Mouse (Mus musculus) heart, embryonic 12.5 days (tissue): Measurements from ENCODE around the gene Mboat2. TPM values are rescaled to one million over a fixed set of nuclear protein-coding genes. Genes with fewer than 3 reads are reported as not detected.

ENCODE experiments used
- ATAC-seq: fragments of 200-750 bp; cut with Nextera tagmentation; 2 replicates; pipeline ENCODE4 v1.8.0; 2017; ENCODE audit warnings: moderate TSS enrichment, moderate library complexity; ENCODE audit not compliant: insufficient number of reproducible peaks, low FRiP score
- H3K27ac ChIP-seq: fragments of 300-500 bp; sonication (generic); 2 replicates; pipeline ENCODE4 v1.5.1; 2016; ENCODE audit warnings: mild to moderate bottlenecking, moderate library complexity; ENCODE audit not compliant: poor library complexity, severe bottlenecking
- H3K27me3 ChIP-seq: fragments of 300-500 bp; sonication (generic); replicated peaks from 2 replicates; pipeline ENCODE4 v1.6.1; 2016; ENCODE audit warnings: mild to moderate bottlenecking, moderate library complexity
- H3K36me3 ChIP-seq: fragments of 300-500 bp; sonication (generic); 2 replicates; pipeline ENCODE4 v1.6.1; 2016; ENCODE audit warnings: mild to moderate bottlenecking, moderate library complexity
- H3K4me1 ChIP-seq: fragments of 300-500 bp; sonication (generic); replicated peaks from 2 replicates; pipeline ENCODE4 v1.6.1; 2016; ENCODE audit warnings: mild to moderate bottlenecking
- H3K4me2 ChIP-seq: fragments of 300-500 bp; sonication (generic); 2 replicates; pipeline ENCODE4 v1.6.1; 2016; ENCODE audit warnings: mild to moderate bottlenecking, moderate library complexity
- H3K4me3 ChIP-seq: fragments of 300-500 bp; sonication (generic); 2 replicates; pipeline ENCODE4 v1.5.1; 2016; ENCODE audit warnings: mild to moderate bottlenecking
- H3K9ac ChIP-seq: fragments of 300-500 bp; sonication (generic); 2 replicates; pipeline ENCODE4 v1.6.1; 2016; ENCODE audit warnings: mild to moderate bottlenecking, moderate library complexity
- H3K9me3 ChIP-seq: fragments of 300-500 bp; sonication (generic); replicated peaks from 2 replicates; pipeline ENCODE4 v1.6.1; 2016; ENCODE audit warnings: mild to moderate bottlenecking, moderate library complexity
- WGBS: fragments of 180-500 bp; shearing (Covaris S2); methylation state at CpG from one replicate; pipeline ENCODE4 v1.1.7; 2016; 5-methylcytosine and 5-hydroxymethylcytosine counted together
- polyA plus RNA-seq: library from polyadenylated mRNA; unstranded; fragments of >200 nt; fragmentation: Nextera tagmentation; extraction: Ambion mirVana; gene quantifications from 2 replicates; pipeline ENCODE4 v1.2.1, GENCODE M21; 2016

Gene Mboat2
- polyA plus RNA-seq, 1 experiment from 2014 or later, result 37.1 TPM

DNA sequence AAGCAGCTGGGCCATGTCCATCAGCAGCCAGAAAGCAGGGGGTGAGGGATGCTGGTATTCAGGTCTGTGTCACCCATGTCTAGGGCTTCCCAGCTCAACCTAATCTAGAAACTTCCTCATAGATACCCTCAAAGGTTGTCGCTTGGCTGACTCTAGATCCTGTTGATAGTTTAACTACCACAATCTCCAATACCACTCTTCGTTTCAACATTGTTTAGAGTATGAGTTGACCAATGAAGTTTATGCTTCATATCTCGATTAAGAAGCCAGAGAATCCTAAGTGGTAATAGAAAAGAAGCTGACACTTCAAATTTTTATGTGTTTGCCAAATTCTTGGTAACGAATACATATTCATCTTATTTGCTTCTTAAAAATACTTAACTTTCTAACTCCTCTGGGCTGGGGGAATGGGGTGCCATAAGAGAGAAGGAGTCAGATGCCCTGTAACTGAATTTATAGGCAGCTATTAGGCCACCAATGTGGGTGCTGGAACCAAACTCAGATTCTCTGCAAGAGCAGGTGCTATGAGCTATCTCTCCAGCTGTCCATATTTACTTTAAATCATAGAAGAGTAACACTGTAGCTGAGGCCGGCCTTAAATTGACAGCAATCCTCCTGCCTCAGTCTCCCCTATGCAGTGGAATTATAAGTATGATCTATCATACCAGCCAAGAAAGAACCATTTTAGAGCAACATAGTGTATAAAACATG, 141.0 kb downstream of the Mboat2 start:
- no peak for ATAC-seq
- Histone ChIP-seq H3K4me2 (no peak overlapping the region), H3K36me3 (0 out of 2 replicates have a peak, but pooled peaks cover under 1% of the 10 kb centered on the region), H3K27ac (no peak overlapping the region), H3K27me3 (no peaks in the 10 kb centered on the region), H3K4me1 (peaks cover 34% of the 10 kb centered on the region), H3K9me3 (peaks cover 3% of the 10 kb centered on the region; the same call in 1 of the 2 replicates), H3K9ac (no peak overlapping the region), H3K4me3 (no peak overlapping the region)
- whole genome bisulfite sequencing, result 81% methylated on average over 5 of the region's 5 CpGs

DNA sequence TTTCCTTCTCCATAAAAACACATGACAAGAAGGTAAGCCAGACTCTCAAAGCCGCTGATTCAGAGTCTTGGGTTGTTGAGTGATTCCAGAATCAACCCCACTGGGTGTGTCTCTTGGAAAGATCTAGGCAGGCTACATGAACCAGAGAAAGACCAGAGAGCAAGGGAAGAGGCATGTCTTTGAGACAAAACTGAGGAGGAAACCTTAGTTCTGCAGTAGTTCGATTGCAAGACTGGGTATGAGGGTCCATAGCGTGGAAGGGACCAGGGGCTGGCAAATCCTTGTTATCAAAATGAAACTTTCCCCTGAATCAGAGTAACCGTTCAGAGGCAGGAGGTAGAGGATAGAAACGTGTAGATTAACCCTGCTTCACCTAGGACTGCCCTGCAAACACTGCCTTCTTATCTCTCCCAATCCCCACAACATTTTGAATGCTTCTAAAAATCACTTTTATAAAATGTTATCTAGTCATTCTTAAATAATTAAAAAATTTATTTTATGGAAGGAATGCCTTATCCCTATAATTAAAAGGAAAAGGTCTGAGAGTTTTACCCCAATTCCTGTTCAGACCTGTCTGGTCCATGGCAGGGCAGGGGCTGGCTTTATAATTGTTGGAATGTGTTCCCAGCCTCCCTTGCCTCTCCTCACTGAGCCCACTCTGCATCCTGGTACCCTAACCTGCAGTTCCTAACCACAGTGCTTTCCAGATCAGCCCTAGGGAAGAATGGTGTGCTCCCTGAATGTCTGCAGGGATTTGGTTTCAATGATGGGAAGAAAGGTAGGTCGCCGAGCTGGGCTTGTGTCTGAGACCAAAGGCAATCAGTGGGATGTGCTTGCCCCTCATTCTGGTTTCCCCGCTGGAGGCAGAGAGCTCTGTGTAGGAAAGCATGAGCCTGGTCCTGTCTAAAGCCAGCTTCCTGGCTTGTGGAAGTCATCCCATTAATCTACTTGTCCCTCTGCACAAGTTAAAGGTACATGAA, 142.0 kb downstream of the Mboat2 start:
- Histone ChIP-seq H3K9ac (no peak overlapping the region), H3K4me2 (no peak overlapping the region), H3K36me3 (peaks cover 9% of the 10 kb centered on the region), H3K4me1 (peaks cover 41% of the 10 kb centered on the region), H3K27ac (no peak overlapping the region), H3K27me3 (no peaks in the 10 kb centered on the region), H3K4me3 (no peak overlapping the region), H3K9me3 (no peaks in the 10 kb centered on the region)
- WGBS, result 65% methylated on average over 8 of the region's 8 CpGs
- ATAC-seq, result no peak

DNA sequence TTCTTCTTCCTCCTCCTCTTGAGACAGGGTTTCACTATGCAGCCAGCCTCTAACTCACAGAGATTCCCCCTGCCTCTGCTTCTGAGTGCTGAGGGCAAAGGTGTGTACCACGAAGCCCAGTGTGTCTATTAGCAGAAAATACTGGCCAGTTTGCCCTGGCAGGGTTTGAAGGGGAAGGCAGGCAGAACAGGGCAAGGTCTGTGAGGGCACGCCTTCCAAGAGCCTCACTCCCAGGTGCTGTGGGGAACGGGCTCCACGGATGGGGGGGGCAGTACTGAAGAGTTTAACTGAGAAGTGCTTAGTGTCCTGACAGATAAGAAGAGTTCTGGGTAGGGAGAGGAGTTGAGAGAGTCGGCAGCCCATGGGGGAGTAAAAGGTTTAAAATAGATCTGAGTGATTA, 142.9 kb downstream of the Mboat2 start:
- H3K4me1 ChIP-seq, result peaks cover 41% of the 10 kb centered on the region
- 37% methylated on average over 5 of the region's 5 CpGs for WGBS
- H3K36me3 ChIP-seq, result peaks cover 9% of the 10 kb centered on the region
- no peak overlapping the region for H3K27ac ChIP-seq
- H3K27me3 ChIP-seq, result no peaks in the 10 kb centered on the region
- no peaks in the 10 kb centered on the region for H3K9me3 ChIP-seq
- H3K4me2 ChIP-seq, result no peak overlapping the region
- H3K9ac ChIP-seq, result no peak overlapping the region
- H3K4me3 ChIP-seq, result no peak overlapping the region
- no peak for ATAC-seq

DNA sequence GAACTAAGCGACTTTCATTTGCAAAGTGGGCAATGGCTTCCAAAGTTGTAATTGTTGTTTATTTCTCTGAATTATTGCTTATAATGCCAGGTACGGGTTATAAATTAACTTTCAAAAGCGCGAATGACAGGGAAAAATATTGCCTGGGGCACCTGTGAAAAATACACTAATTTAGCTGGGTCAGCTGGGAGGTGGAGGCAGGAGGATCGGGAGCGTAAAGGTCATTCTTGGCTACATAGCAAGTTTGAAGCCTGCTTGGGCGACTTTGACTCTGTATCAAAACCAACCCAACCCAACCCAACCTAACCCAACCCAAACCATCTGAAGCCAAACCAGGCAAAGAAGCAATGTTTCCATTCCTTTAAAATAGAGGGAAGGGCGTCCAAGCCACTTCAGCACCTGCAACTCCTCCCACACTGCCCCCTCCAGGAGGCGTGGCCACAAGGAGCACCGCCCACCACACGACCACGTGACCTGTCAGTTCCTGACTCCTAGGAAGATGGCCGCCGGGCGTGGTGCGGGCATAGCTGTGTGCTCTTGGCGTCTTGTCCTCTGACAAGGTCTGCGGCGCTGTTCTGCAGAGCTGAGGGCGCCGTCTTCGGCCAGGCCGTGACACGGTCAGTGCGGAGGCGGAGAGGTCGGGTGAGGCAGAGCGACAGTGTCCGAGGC, 143.9 kb downstream of the Mboat2 start, which contains the start of gene Kidins220:
Gene Kidins220, plus strand, starts transcription at position 480 of the 669 bp plus-strand sequence.
- Histone ChIP-seq H3K36me3 (peaks cover 13% of the 10 kb centered on the region), H3K4me1 (peaks cover 46% of the 10 kb centered on the region), H3K4me3 (peak within 1 kb of the TSS; percentile 88), H3K9ac (peak within 1 kb of the TSS; percentile 86), H3K9me3 (no peaks in the 10 kb centered on the region), H3K27me3 (no peaks in the 10 kb centered on the region), H3K4me2 (peak within 1 kb of the TSS; percentile 66), H3K27ac (peak within 1 kb of the TSS; percentile 96)
- 14% methylated on average over 29 of the region's 29 CpGs for WGBS
- ATAC-seq, result peak; percentile 94

DNA sequence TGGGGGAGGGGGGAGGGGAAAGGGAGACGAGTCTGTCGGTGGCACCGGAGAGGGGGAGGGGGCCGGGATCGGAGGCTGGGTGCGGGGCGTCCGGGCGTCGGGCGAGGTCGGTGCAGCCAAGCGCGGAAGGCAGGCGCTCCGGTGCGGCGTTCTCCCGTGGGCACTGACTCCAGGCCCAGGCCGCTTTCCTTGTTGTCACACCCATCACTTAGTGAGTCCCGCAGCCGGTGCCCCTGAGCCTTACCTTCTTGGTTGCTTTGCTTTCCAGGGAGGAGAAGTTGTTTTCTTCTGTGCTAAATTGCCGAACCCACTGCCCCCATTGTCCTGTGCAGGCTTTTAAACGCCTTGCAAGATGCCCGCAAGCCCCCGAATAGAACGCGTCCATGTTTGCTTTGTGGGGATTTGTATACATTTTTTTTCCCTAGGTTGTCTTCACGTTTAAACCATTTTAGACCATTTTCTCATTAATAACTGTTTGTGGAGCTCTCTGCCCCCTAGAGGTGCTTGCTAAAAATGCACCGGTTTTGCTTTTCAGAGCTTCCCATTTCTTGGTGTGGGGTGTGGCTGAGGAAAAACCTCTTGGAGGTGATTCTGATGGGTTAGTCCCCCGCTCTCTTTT, 144.5 kb downstream of the Mboat2 start:
- no peak; the same call in 1 of the 2 replicates for ATAC-seq
- Histone ChIP-seq H3K9ac (peak overlapping the region; percentile 86), H3K27me3 (no peaks in the 10 kb centered on the region), H3K36me3 (peaks cover 17% of the 10 kb centered on the region), H3K4me3 (peak overlapping the region; percentile 88), H3K9me3 (no peaks in the 10 kb centered on the region), H3K27ac (peak overlapping the region; percentile 96), H3K4me1 (peaks cover 46% of the 10 kb centered on the region), H3K4me2 (peak overlapping the region; percentile 66)
- under 1% methylated on average over 31 of the region's 31 CpGs for WGBS

DNA sequence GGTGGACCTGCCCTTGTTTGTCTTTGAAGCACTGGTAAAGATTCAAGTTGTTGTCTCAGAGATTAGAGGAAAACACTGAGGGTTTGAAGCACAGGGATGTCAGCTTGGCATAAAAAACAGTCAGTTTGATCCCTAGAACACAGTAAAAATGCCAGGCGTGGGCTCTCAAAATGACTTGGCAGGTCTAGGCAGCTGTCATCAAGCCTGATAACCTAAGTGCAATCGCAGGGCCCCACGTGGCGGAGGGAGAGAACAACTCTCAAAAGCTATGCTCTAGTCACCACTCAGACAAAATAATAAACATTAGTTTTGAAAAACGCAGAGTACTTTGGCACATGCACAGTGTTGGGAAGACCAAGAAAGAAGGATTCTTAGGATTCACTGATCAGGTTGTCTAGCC, 154.5 kb downstream of the Mboat2 start:
- Histone ChIP-seq H3K4me3 (no peak overlapping the region), H3K27ac (no peak overlapping the region), H3K36me3 (peaks cover 41% of the 10 kb centered on the region), H3K4me1 (peaks cover 34% of the 10 kb centered on the region), H3K27me3 (no peaks in the 10 kb centered on the region), H3K4me2 (no peak overlapping the region), H3K9me3 (no peaks in the 10 kb centered on the region), H3K9ac (no peak overlapping the region)
- ATAC-seq, result no peak
- 47% methylated on average over 5 of the region's 5 CpGs for WGBS

DNA sequence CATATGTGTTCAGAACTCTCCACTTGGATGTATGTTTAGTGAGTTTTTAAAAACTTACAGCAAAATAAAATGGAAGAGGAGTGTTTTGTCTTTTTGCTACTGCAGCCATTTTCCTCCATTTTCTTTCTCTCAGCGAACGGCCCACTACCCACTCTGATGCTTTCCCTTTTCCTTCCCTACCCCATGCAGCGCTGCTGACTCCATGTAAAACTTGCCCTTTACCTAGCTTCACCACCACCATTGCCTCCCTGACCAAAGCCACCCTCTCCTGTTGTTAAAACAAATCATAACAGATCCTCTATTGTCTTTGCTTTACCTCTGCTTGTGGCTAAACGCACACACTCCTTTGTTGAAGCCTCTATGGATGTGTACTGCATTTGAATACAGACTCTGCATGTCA, 164.7 kb downstream of the Mboat2 start:
- no peak for ATAC-seq
- H3K4me2 ChIP-seq, result no peak overlapping the region
- H3K27ac ChIP-seq, result no peak overlapping the region
- peaks cover 87% of the 10 kb centered on the region for H3K36me3 ChIP-seq
- no peaks in the 10 kb centered on the region for H3K27me3 ChIP-seq
- H3K9me3 ChIP-seq, result no peaks in the 10 kb centered on the region
- H3K4me3 ChIP-seq, result no peak overlapping the region
- 0 out of 2 replicates have a peak, but pooled peaks cover 2% of the 10 kb centered on the region for H3K4me1 ChIP-seq
- no peak overlapping the region for H3K9ac ChIP-seq
- 82% methylated on average over 4 of the region's 4 CpGs for WGBS

DNA sequence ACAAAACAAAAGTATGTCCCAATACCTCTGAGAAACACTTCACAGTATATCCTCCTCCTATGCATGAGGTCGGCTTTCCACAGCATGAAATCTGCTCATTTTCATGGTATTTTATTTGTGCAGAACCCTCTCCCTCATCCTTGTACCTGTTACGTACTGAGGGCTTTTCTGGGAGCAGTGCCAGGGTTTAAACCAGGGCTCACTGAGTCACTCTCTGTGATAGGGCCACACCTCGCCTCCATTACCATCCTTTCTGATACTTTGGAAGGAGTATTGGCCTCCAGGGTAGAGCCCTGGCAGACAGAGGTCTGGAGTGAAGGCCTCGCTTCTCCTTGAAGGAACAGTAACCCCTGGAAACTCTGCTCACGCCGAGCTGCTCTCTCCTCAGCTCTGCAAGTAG, 174.7 kb downstream of the Mboat2 start:
- WGBS, result 84% methylated on average over 6 of the region's 6 CpGs
- ATAC-seq, result no peak
- peaks cover 82% of the 10 kb centered on the region for H3K36me3 ChIP-seq

DNA sequence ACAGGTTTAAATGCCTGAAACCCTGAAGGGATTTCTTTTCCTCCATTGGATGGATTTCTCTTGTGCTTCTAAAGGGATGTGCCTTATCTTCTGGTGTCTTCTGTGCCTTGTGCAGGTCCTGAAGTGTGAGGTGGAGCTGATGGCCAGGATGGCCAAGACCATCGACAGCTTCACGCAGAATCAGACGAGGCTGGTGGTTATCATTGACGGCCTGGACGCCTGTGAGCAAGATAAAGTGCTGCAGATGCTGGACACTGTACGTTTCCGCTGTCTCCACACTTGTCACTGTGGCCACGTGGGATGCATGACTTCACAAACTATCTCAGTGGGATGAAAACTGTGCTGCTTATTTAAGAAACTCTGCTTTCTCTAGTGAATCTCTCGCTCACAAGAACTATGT, 179.3 kb downstream of the Mboat2 start:
- H3K4me3 ChIP-seq, result no peak overlapping the region
- WGBS, result 37% methylated on average over 9 of the region's 9 CpGs
- no peak overlapping the region for H3K9ac ChIP-seq
- no peak overlapping the region for H3K4me2 ChIP-seq
- H3K36me3 ChIP-seq, result peaks cover 79% of the 10 kb centered on the region
- peaks cover 19% of the 10 kb centered on the region for H3K4me1 ChIP-seq
- H3K27me3 ChIP-seq, result no peaks in the 10 kb centered on the region
- no peaks in the 10 kb centered on the region for H3K9me3 ChIP-seq
- no peak overlapping the region for H3K27ac ChIP-seq
- ATAC-seq, result no peak

More for the DNA sequence above, 174.7 kb downstream of the Mboat2 start:
- no peak overlapping the region for H3K9ac ChIP-seq
- no peak overlapping the region for H3K4me3 ChIP-seq
- H3K27ac ChIP-seq, result no peak overlapping the region
- H3K27me3 ChIP-seq, result no peaks in the 10 kb centered on the region
- no peak overlapping the region for H3K4me2 ChIP-seq
- peaks cover 3% of the 10 kb centered on the region; the same call in 1 of the 2 replicates for H3K4me1 ChIP-seq
- no peaks in the 10 kb centered on the region for H3K9me3 ChIP-seq

DNA sequence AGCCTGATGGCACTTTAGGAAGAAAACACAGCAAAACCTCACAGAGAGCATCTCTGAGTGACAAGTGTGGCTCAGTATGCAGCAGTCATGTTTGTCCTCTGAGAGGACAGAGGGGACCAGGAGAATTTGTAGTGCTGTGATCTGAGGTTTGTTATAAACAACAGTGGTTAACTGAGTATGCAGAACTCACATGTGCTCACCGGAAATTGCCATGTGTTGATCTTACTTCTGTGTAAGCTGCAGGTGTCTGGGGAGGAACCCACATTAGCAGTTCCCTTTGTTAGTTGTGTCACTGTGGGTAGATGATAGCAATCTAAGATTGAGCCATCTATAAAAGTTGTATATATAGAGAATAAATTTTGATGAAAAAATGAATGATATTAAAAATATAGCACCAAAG, 179.7 kb downstream of the Mboat2 start:
- no peak for ATAC-seq
- Histone ChIP-seq H3K9me3 (no peaks in the 10 kb centered on the region), H3K9ac (no peak overlapping the region), H3K4me2 (no peak overlapping the region), H3K27me3 (no peaks in the 10 kb centered on the region), H3K4me1 (peaks cover 19% of the 10 kb centered on the region), H3K36me3 (peaks cover 79% of the 10 kb centered on the region), H3K4me3 (no peak overlapping the region), H3K27ac (no peak overlapping the region)
- WGBS, result 96% methylated on average over 1 of the region's 1 CpGs
